Mouse (Mus musculus): ENCODE results near the gene Acpp.
A peak's percentile ranks its signal among the peaks of the same experiment; 100 is the strongest.

GRCm38 (mm10) chr9:104366983-104367382 lies 29.4 kb upstream of the Acpp start:
- TF ChIP-seq CTCF (IDR thresholded peaks at IDR 0.05; ENCODE audit: low read depth) = 0 out of 2 replicates have a peak, but pooled peaks have one; percentile 20
- no peak for TF ChIP-seq EP300 (optimal IDR thresholded peaks at IDR 0.05)
